Mouse (Mus musculus): ENCODE measurements around the gene Rpl22. TPM values are rescaled to one million over a fixed set of nuclear protein-coding genes. Genes with fewer than 3 reads are reported as not detected.

Rpl22 gene
- total and polyA plus RNA-seq, 2 experiments: 22.2 to 199 TPM

DNA sequence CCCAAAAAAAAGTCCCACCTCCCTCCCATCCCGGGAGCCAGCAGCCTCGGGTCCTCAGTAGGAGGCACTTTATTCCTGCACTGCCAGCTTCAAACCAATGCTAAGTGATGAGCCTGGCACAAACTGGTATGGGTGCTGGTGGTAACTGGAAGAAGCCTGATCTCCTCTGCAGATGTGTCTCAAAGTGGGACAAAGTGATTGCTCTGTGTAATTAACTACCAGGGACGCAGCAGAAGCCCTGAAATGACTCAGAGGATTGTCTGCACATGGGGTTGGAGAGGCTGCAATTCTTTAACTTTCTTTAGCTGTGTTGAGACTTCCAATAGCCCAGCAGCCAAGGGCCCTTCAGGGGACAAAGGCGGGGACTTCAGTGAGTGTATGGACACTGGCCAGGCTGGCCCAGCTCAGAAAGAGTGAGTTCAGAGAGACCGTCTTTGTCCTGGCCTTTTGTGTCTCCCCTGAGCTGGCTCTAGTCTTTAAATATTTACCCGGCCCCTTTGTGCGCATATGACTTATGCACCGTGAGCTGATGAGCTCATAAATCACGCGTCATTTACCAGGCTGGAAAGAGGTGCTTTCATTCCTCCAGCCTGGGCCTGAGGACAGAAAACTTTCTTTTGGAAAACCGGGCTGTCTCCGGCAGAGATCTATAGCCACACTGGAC lies 33.3 kb upstream of the Rpl22 start:
- H3K27ac ChIP-seq (replicated peaks; ENCODE audit: insufficient read depth, low read depth, low read length): no peak overlapping the region
- no peaks in the 10 kb centered on the region for H3K36me3 ChIP-seq (ENCODE audit: control insufficient read depth, insufficient read depth, low read length)
- no peak for DNase-seq (ENCODE audit: extremely low read depth, low read depth, low spot score)
- H3K4me3 ChIP-seq (ENCODE audit: insufficient read depth, low read depth, low read length): no peak overlapping the region
- H3K79me2 ChIP-seq (ENCODE audit: control insufficient read depth, insufficient read depth, low read length): no peaks in the 10 kb centered on the region
- 38% methylated on average over 12 of the region's 12 CpGs for WGBS
- no peak overlapping the region for H3K9ac ChIP-seq (ENCODE audit: low read depth, low read length)
- H3K4me1 ChIP-seq (ENCODE audit: control insufficient read depth, insufficient read depth, low read length): peaks cover 2% of the 10 kb centered on the region; the same call in 1 of the 2 replicates
- TF ChIP-seq CTCF (IDR thresholded peaks at IDR 0.05; ENCODE audit: low read depth, low read length) (no peak), POLR2A (IDR thresholded peaks at IDR 0.05; ENCODE audit: extremely low read depth, insufficient read depth, low read length) (no peak)
- peaks cover 11% of the 10 kb centered on the region for H3K27me3 ChIP-seq (ENCODE audit: control insufficient read depth, insufficient read depth, low read length)

DNA sequence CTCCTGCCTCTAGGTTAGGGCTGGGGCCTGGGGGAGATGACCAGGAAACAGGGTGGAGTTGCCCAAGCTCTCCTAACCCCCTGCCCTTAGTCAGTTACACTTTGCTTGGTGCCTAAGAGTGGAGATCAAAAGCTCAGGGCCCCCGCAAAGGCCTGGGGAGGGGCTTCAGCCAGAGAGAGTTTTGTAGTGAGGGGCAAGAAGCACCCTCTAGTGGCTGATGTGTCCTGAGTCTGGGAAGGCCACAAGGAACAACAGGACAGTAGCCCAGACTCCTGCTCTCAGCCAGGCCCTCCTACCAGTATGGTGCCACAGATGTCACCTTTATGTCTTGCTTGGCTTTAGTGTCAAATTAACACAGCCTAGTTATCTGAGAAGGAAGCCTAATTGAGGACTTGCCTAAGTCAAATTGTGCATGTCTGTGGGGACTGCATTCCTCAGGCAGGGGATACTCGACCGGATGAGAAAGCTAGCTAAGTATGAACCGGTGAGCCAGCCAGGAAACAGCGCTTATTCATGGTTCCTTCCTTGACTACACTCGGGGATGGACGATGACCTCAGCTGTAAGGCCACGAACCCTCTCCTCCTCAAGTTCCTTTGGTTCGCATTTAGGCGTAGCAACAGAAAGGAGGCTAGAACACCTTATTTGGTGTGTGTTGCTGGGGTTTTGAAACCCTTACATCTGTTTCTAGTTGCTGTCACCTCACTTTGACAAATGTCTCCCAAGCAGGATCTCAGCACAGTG lies 31.2 kb upstream of the Rpl22 start:
- peaks cover 8% of the 10 kb centered on the region for H3K79me2 ChIP-seq (ENCODE audit: control insufficient read depth, insufficient read depth, low read length)
- 70% methylated on average over 10 of the region's 10 CpGs for WGBS
- no peak overlapping the region for H3K27ac ChIP-seq (replicated peaks; ENCODE audit: insufficient read depth, low read depth, low read length)
- TF ChIP-seq CTCF (IDR thresholded peaks at IDR 0.05; ENCODE audit: low read depth, low read length) (0 out of 2 replicates have a peak, but pooled peaks have one; percentile 5), POLR2A (IDR thresholded peaks at IDR 0.05; ENCODE audit: extremely low read depth, insufficient read depth, low read length) (no peak)
- no peak overlapping the region for H3K4me3 ChIP-seq (ENCODE audit: insufficient read depth, low read depth, low read length)
- H3K36me3 ChIP-seq (ENCODE audit: control insufficient read depth, insufficient read depth, low read length): no peaks in the 10 kb centered on the region
- H3K27me3 ChIP-seq (ENCODE audit: control insufficient read depth, insufficient read depth, low read length): peaks cover 9% of the 10 kb centered on the region; the same call in 1 of the 2 replicates
- DNase-seq (ENCODE audit: extremely low read depth, low read depth, low spot score): no peak
- H3K9ac ChIP-seq (ENCODE audit: low read depth, low read length): no peak overlapping the region
- peaks cover 8% of the 10 kb centered on the region for H3K4me1 ChIP-seq (ENCODE audit: control insufficient read depth, insufficient read depth, low read length)

DNA sequence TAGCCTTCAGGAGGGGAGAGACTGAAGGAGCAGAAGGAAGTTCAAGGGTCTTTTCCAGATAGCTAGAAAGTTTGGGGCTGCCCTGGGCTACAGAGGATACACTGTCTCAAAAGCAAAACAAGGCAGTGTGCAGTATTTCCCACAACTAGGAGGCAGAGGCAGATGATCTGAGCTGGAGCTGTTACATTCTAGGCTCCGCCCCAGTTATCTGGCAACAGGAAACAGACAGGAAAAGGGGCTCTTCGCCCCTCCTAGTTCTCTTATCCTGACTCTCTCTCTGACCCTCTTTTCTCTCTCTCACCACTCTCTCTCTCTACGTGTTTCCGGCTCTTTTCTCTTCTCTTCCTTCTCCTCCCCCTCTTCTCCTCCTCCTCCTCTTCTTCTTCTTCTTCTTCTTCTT lies 29.6 kb upstream of the Rpl22 start:
- Histone ChIP-seq H3K36me3 (ENCODE audit: control insufficient read depth, insufficient read depth, low read length) (peaks cover 6% of the 10 kb centered on the region; the same call in 1 of the 2 replicates), H3K79me2 (ENCODE audit: control insufficient read depth, insufficient read depth, low read length) (peaks cover 8% of the 10 kb centered on the region), H3K27ac (replicated peaks; ENCODE audit: insufficient read depth, low read depth, low read length) (no peak overlapping the region), H3K4me3 (ENCODE audit: insufficient read depth, low read depth, low read length) (no peak overlapping the region), H3K4me1 (ENCODE audit: control insufficient read depth, insufficient read depth, low read length) (peaks cover 8% of the 10 kb centered on the region), H3K9ac (ENCODE audit: low read depth, low read length) (no peak overlapping the region), H3K27me3 (ENCODE audit: control insufficient read depth, insufficient read depth, low read length) (0 out of 2 replicates have a peak, but pooled peaks cover under 1% of the 10 kb centered on the region)
- DNase-seq (ENCODE audit: extremely low read depth, low read depth, low spot score): no peak
- TF ChIP-seq POLR2A (IDR thresholded peaks at IDR 0.05; ENCODE audit: extremely low read depth, insufficient read depth, low read length) (no peak), CTCF (IDR thresholded peaks at IDR 0.05; ENCODE audit: low read depth, low read length) (no peak)
- 51% methylated on average over 4 of the region's 4 CpGs for WGBS

- DNase-seq (ENCODE audit: extremely low read depth, low read depth, low spot score): no peak
- Histone ChIP-seq H3K9ac (ENCODE audit: low read depth, low read length) (peak overlapping the region; percentile 83; the same call in 1 of the 2 replicates), H3K27ac (replicated peaks; ENCODE audit: insufficient read depth, low read depth, low read length) (no peak overlapping the region), H3K4me1 (ENCODE audit: control insufficient read depth, insufficient read depth, low read length) (peaks cover 8% of the 10 kb centered on the region), H3K27me3 (ENCODE audit: control insufficient read depth, insufficient read depth, low read length) (no peaks in the 10 kb centered on the region), H3K79me2 (ENCODE audit: control insufficient read depth, insufficient read depth, low read length) (peaks cover 8% of the 10 kb centered on the region), H3K36me3 (ENCODE audit: control insufficient read depth, insufficient read depth, low read length) (peaks cover 6% of the 10 kb centered on the region; the same call in 1 of the 2 replicates), H3K4me3 (ENCODE audit: insufficient read depth, low read depth, low read length) (peak overlapping the region; percentile 81)
- TF ChIP-seq POLR2A (IDR thresholded peaks at IDR 0.05; ENCODE audit: extremely low read depth, insufficient read depth, low read length) (no peak), CTCF (IDR thresholded peaks at IDR 0.05; ENCODE audit: low read depth, low read length) (no peak)
- 9% methylated on average over 8 of the region's 8 CpGs for WGBS
These were observed 29.2 kb upstream of the Rpl22 start for GRCm38 (mm10) chr4:152296371-152296770.

GRCm38 (mm10) chr4:152296874-152297861 lies 28.4 kb upstream of the Rpl22 start, which contains the start of gene Icmt:
Gene Icmt (plus strand): TSS chr4:152297227.
- Histone ChIP-seq H3K9ac (ENCODE audit: low read depth, low read length) (peak within 1 kb of the TSS; percentile 95), H3K27ac (replicated peaks; ENCODE audit: insufficient read depth, low read depth, low read length) (peak within 1 kb of the TSS; percentile 62), H3K27me3 (ENCODE audit: control insufficient read depth, insufficient read depth, low read length) (no peaks in the 10 kb centered on the region), H3K4me3 (ENCODE audit: insufficient read depth, low read depth, low read length) (peak within 1 kb of the TSS; percentile 85), H3K79me2 (ENCODE audit: control insufficient read depth, insufficient read depth, low read length) (peaks cover 8% of the 10 kb centered on the region), H3K36me3 (ENCODE audit: control insufficient read depth, insufficient read depth, low read length) (peaks cover 6% of the 10 kb centered on the region; the same call in 1 of the 2 replicates), H3K4me1 (ENCODE audit: control insufficient read depth, insufficient read depth, low read length) (peaks cover 8% of the 10 kb centered on the region)
- TF ChIP-seq POLR2A (IDR thresholded peaks at IDR 0.05; ENCODE audit: extremely low read depth, insufficient read depth, low read length): peak; percentile 61
- 0 out of 2 replicates have a peak, but pooled peaks have one; percentile 6 for TF ChIP-seq CTCF (IDR thresholded peaks at IDR 0.05; ENCODE audit: low read depth, low read length)
- under 1% methylated on average over 117 of the region's 119 CpGs for WGBS
- DNase-seq (ENCODE audit: extremely low read depth, low read depth, low spot score): peak; percentile 84
